Comparison of ENCODE assay signal across 12 mouse cellular contexts in the genomic region with DNA sequence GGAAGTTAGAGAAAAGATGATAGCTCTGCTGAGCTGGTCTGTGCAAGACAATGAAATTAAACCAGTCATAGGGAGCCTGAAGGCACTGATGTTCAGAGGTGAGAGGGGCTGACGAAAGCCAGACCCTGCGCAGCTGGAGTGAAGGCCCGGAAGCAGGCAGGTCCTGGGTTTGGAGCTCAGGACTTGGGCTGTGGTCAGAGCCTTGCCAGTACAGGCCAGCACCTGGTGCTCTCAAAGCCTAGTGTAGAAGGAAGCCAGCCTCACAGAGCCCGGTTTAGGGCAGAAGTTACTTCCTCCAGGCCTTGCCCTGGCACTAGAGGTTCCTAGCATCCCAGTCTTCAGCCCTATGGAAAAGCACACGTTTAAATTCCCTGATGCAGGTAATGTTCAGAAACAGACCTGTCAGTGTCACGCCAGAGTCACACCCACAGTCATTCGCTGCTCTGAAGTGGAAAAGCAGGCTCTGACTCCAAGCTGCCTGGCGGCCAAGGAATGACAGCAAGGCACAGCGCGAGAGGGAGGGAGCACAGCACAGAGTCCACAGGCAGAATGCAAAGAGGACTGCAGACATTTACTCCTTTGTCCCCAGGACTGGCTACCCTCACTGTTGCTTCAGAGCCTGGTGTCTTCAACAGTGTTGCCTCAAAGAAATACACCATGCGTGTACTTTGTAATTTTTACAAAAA. TPM values are rescaled to one million over a fixed set of nuclear protein-coding genes. Genes with fewer than 3 reads are reported as not detected.
DNase-seq lines count a peak whose midpoint lies in the region; ATAC-seq lines count a peak whose summit lies in the region.
"Had no signal": no experiment of that assay in that cellular context is flagged by ENCODE, and none has a peak within 500 bp of the region (broad histone marks: within the 10 kb centered on the region; RNA-seq: fewer than 3 reads in every experiment).

No protein-coding gene starts in this region.

- H3K27me3 ChIP-seq in heart, embryonic 12.5 days (replicated peaks), result no peaks in the 10 kb centered on the region
- H3K27me3 ChIP-seq in midbrain, embryonic 11.5 days (ENCODE audit: control insufficient read depth, insufficient read depth, low read length), result no peaks in the 10 kb centered on the region
- H3K27me3 ChIP-seq in midbrain, embryonic 10.5 days (ENCODE audit: low read depth, poor library complexity, severe bottlenecking), result no peaks in the 10 kb centered on the region; the same call in 1 of the 2 replicates
- no peaks in the 10 kb centered on the region for H3K27me3 ChIP-seq in embryonic facial prominence, embryonic 14.5 days (replicated peaks; ENCODE audit: control insufficient read depth, insufficient read depth, low read length)
- no peaks in the 10 kb centered on the region for H3K27me3 ChIP-seq in stomach, embryonic 14.5 days (ENCODE audit: control insufficient read depth, insufficient read depth, low read length)
- H3K27me3 ChIP-seq: liver, embryonic 15.5 days; midbrain, embryonic 15.5 days had no signal

- H3K9me3 ChIP-seq in heart, embryonic 12.5 days (replicated peaks), result 0 out of 2 replicates have a peak, but pooled peaks cover 3% of the 10 kb centered on the region
- H3K9me3 ChIP-seq in midbrain, embryonic 11.5 days (ENCODE audit: control insufficient read depth, low read length), result no peaks in the 10 kb centered on the region
- H3K9me3 ChIP-seq in midbrain, embryonic 10.5 days (replicated peaks), result no peaks in the 10 kb centered on the region
- H3K9me3 ChIP-seq in embryonic facial prominence, embryonic 14.5 days (ENCODE audit: control insufficient read depth, low read length), result peaks cover 3% of the 10 kb centered on the region; the same call in 1 of the 2 replicates
- no peaks in the 10 kb centered on the region for H3K9me3 ChIP-seq in stomach, embryonic 14.5 days (ENCODE audit: control insufficient read depth, low read depth, low read length)
- H3K9me3 ChIP-seq: liver, embryonic 15.5 days; midbrain, embryonic 15.5 days had no signal

- no peaks in the 10 kb centered on the region for H3K36me3 ChIP-seq in heart, embryonic 12.5 days
- no peaks in the 10 kb centered on the region for H3K36me3 ChIP-seq in midbrain, embryonic 11.5 days (ENCODE audit: control insufficient read depth, insufficient read depth, low read length)
- no peaks in the 10 kb centered on the region for H3K36me3 ChIP-seq in midbrain, embryonic 10.5 days
- no peaks in the 10 kb centered on the region for H3K36me3 ChIP-seq in embryonic facial prominence, embryonic 14.5 days (ENCODE audit: control insufficient read depth, insufficient read depth, low read length)
- H3K36me3 ChIP-seq in stomach, embryonic 14.5 days (ENCODE audit: control insufficient read depth, insufficient read depth, low read length), result no peaks in the 10 kb centered on the region
- H3K36me3 ChIP-seq: liver, embryonic 15.5 days; midbrain, embryonic 15.5 days had no signal

- WGBS in heart, embryonic 12.5 days, result 22% methylated on average over 11 of the region's 11 CpGs
- WGBS in midbrain, embryonic 11.5 days, result 40% methylated on average over 11 of the region's 11 CpGs
- 42% methylated on average over 11 of the region's 11 CpGs for WGBS in midbrain, embryonic 10.5 days
- WGBS in embryonic facial prominence, embryonic 14.5 days, result 39% methylated on average over 11 of the region's 11 CpGs
- 37% methylated on average over 11 of the region's 11 CpGs for WGBS in stomach, embryonic 14.5 days

- H3K4me2 ChIP-seq in heart, embryonic 12.5 days, result no peak overlapping the region
- H3K4me2 ChIP-seq in midbrain, embryonic 11.5 days, result no peak overlapping the region
- no peak overlapping the region for H3K4me2 ChIP-seq in embryonic facial prominence, embryonic 14.5 days (ENCODE audit: low read depth, low read length)
- no peak overlapping the region for H3K4me2 ChIP-seq in stomach, embryonic 14.5 days (replicated peaks; ENCODE audit: low read depth, low read length)
- H3K4me2 ChIP-seq: forebrain, embryonic 13.5 days; liver, embryonic 15.5 days; midbrain, embryonic 15.5 days had no signal

- ATAC-seq in heart, embryonic 12.5 days (ENCODE audit: insufficient number of reproducible peaks, low FRiP score), result peak; percentile 51
- ATAC-seq in midbrain, embryonic 11.5 days (ENCODE audit: low FRiP score), result no peak
- ATAC-seq in embryonic facial prominence, embryonic 14.5 days (ENCODE audit: low read depth), result peak; percentile 42; the same call in 1 of the 2 replicates
- ATAC-seq in stomach, embryonic 14.5 days (ENCODE audit: insufficient number of reproducible peaks, insufficient read depth, low FRiP score, low read depth), result peak; percentile 66; the same call in 1 of the 2 replicates
- ATAC-seq in erythroblast, adult 5-6 weeks (replicated peaks; ENCODE audit: low FRiP score, poor library complexity, severe bottlenecking), result no peak
- ATAC-seq: forebrain, embryonic 13.5 days; midbrain, embryonic 15.5 days had no signal

- H3K4me1 ChIP-seq in heart, embryonic 12.5 days (replicated peaks), result peaks cover 46% of the 10 kb centered on the region
- H3K4me1 ChIP-seq in midbrain, embryonic 11.5 days (ENCODE audit: control insufficient read depth, insufficient read depth, low read length), result peaks cover 5% of the 10 kb centered on the region
- peaks cover 37% of the 10 kb centered on the region for H3K4me1 ChIP-seq in midbrain, embryonic 10.5 days
- peaks cover 28% of the 10 kb centered on the region for H3K4me1 ChIP-seq in embryonic facial prominence, embryonic 14.5 days (ENCODE audit: control insufficient read depth, insufficient read depth, low read length)
- peaks cover 33% of the 10 kb centered on the region for H3K4me1 ChIP-seq in stomach, embryonic 14.5 days (ENCODE audit: control insufficient read depth, insufficient read depth, low read length)

- H3K4me3 ChIP-seq in heart, embryonic 12.5 days, result no peak overlapping the region
- H3K4me3 ChIP-seq in midbrain, embryonic 11.5 days (ENCODE audit: low read depth, low read length), result no peak overlapping the region
- H3K4me3 ChIP-seq in midbrain, embryonic 10.5 days, result no peak overlapping the region
- H3K4me3 ChIP-seq in embryonic facial prominence, embryonic 14.5 days (ENCODE audit: low read depth, low read length), result no peak overlapping the region
- H3K4me3 ChIP-seq in stomach, embryonic 14.5 days (ENCODE audit: low read depth, low read length), result no peak overlapping the region
- H3K4me3 ChIP-seq: forebrain, embryonic 13.5 days; liver, embryonic 15.5 days; midbrain, embryonic 15.5 days had no signal

- peak overlapping the region; percentile 47; the same call in 1 of the 2 replicates for H3K9ac ChIP-seq in heart, embryonic 12.5 days
- H3K9ac ChIP-seq in midbrain, embryonic 11.5 days (ENCODE audit: low read length), result no peak overlapping the region
- no peak overlapping the region for H3K9ac ChIP-seq in embryonic facial prominence, embryonic 14.5 days (ENCODE audit: low read depth, low read length)
- no peak overlapping the region for H3K9ac ChIP-seq in stomach, embryonic 14.5 days (replicated peaks; ENCODE audit: low read depth, low read length)
- H3K9ac ChIP-seq: forebrain, embryonic 13.5 days; liver, embryonic 15.5 days; midbrain, embryonic 15.5 days had no signal

- H3K27ac ChIP-seq in heart, embryonic 12.5 days (ENCODE audit: poor library complexity, severe bottlenecking), result peak overlapping the region; percentile 87
- H3K27ac ChIP-seq in midbrain, embryonic 11.5 days (ENCODE audit: low read depth, low read length), result no peak overlapping the region
- no peak overlapping the region for H3K27ac ChIP-seq in midbrain, embryonic 10.5 days (replicated peaks)
- H3K27ac ChIP-seq in embryonic facial prominence, embryonic 14.5 days (replicated peaks; ENCODE audit: low read depth, low read length), result no peak overlapping the region
- peak overlapping the region; percentile 71; the same call in 1 of the 2 replicates for H3K27ac ChIP-seq in stomach, embryonic 14.5 days (ENCODE audit: low read length)
- H3K27ac ChIP-seq: forebrain, embryonic 13.5 days; liver, embryonic 15.5 days; midbrain, embryonic 15.5 days had no signal

- DNase-seq in heart, postnatal 4 days, result no peak
- peak; percentile 84 for DNase-seq in midbrain, embryonic 11.5 days (ENCODE audit: low spot score, missing footprints)
- DNase-seq in midbrain, embryonic 10.5 days (ENCODE audit: low spot score), result no peak
- DNase-seq in embryonic facial prominence, embryonic 14.5 days (ENCODE audit: low spot score), result peak; percentile 45
- DNase-seq in cerebellum, postnatal 36 days, result no peak
- DNase-seq: kidney, adult 2 months had no signal

RNA-seq across cellular contexts. Expression of a gene that starts 48.1 kb away (rescaled TPM):
- polyA plus RNA-seq in heart, embryonic 12.5 days (2016; fragmentation: Nextera tagmentation; extraction: Ambion mirVana), result 29.8 and 30.8 TPM in 2 replicates
- 1 to 10 TPM; 6.8 to 8.0 TPM for total RNA-seq in heart, postnatal 4 days (2021)
- polyA plus RNA-seq in midbrain, embryonic 11.5 days (2014; fragmentation: Nextera tagmentation; extraction: Ambion mirVana), result 58.7 and 61.6 TPM in 2 replicates
- polyA plus RNA-seq in midbrain, embryonic 10.5 days (2016; fragmentation: Nextera tagmentation; extraction: Ambion mirVana), result 59.3 and 63.5 TPM in 2 replicates
- polyA plus RNA-seq in embryonic facial prominence, embryonic 14.5 days (2014; fragmentation: Nextera tagmentation; extraction: Ambion mirVana), result 35.0 and 40.0 TPM in 2 replicates
- 55.0 and 57.6 TPM in 2 replicates for polyA plus RNA-seq in stomach, embryonic 14.5 days (2014; fragmentation: Nextera tagmentation; extraction: Ambion mirVana)
- 11.0 and 18.8 TPM in 2 replicates for total RNA-seq in erythroblast, adult 5-6 weeks (2015; ENCODE audit: low replicate concordance)
- total RNA-seq in erythroblast, adult 5-6 weeks (2017; ENCODE audit: low replicate concordance), result 10.3 and 10.5 TPM in 2 replicates

Comparison
In these comparisons a context has a peak if more than half of its experiments do, and no peak if none do; other contexts are left out.
1. DNase-seq: peak in midbrain, embryonic 11.5 days (single experiment) and embryonic facial prominence, embryonic 14.5 days (single experiment); none in heart, postnatal 4 days (single experiment), midbrain, embryonic 10.5 days (single experiment) and cerebellum, postnatal 36 days (0 of 2).
2. ATAC-seq: peak in heart, embryonic 12.5 days (single experiment), embryonic facial prominence, embryonic 14.5 days (single experiment) and stomach, embryonic 14.5 days (single experiment); none in midbrain, embryonic 11.5 days (single experiment) and erythroblast, adult 5-6 weeks (single experiment).
3. H3K27ac ChIP-seq: peak in heart, embryonic 12.5 days (single experiment) and stomach, embryonic 14.5 days (single experiment); none in midbrain, embryonic 11.5 days (single experiment), midbrain, embryonic 10.5 days (single experiment) and embryonic facial prominence, embryonic 14.5 days (single experiment).